26 mouse cellular contexts compared by ENCODE assay signal in the genomic region with DNA sequence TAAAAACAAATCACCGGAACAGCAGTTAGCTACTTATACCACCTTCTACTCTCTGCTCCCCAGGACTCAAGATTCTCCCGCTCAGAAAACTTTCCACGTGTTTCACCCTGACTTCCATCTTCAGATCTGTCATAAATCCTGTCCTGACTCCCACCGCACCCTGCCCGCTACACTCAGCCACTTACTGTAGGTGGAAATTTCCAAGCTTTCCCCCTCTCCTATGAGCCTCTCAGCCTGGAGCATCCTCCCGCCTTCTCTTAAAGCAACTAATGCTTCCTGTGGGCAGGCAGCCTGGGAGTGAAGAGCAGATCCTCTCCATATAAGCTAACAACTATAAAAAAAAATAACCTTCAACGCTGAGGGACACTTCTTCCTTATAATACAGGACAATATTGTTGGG. TPM values are rescaled to one million over a fixed set of nuclear protein-coding genes. Genes with fewer than 3 reads are reported as not detected.
DNase-seq lines count a peak whose midpoint lies in the region; ATAC-seq lines count a peak whose summit lies in the region.
"Had no signal": no experiment of that assay in that cellular context is flagged by ENCODE, and none has a peak within 500 bp of the region (broad histone marks: within the 10 kb centered on the region; RNA-seq: fewer than 3 reads in every experiment).

No protein-coding gene starts in this region.

- no peak for DNase-seq in heart, embryonic 10.5 days (ENCODE audit: low spot score)
- DNase-seq in kidney, adult 11 months = peak; percentile 40
- DNase-seq in kidney, postnatal 25 days = peak; percentile 43 to 67
- DNase-seq in frontal cortex, postnatal 25 days (ENCODE audit: low spot score in 2 of 2) = no peak
- no peak for DNase-seq in cerebellum, postnatal 36 days
- DNase-seq: adrenal gland, adult 2 months; adrenal gland, postnatal 36 days; cerebellum, adult 2 months; cerebellum, postnatal 14 days; gastrocnemius, postnatal 25 days; lung, embryonic 14.5 days; lung, postnatal 14 days; right cerebral cortex, postnatal 25 days had no signal

- 67% methylated on average over 7 of the region's 7 CpGs for WGBS in heart, embryonic 13.5 days
- WGBS in heart, embryonic 10.5 days = 62% methylated on average over 7 of the region's 7 CpGs
- WGBS in kidney, embryonic 14.5 days = 74% methylated on average over 7 of the region's 7 CpGs
- 69% methylated on average over 7 of the region's 7 CpGs for WGBS in kidney, embryonic 16.5 days

- peaks cover 82% of the 10 kb centered on the region for H3K4me1 ChIP-seq in heart, embryonic 13.5 days
- H3K4me1 ChIP-seq in heart, embryonic 10.5 days = peaks cover 74% of the 10 kb centered on the region
- H3K4me1 ChIP-seq in kidney, embryonic 14.5 days (ENCODE audit: control insufficient read depth, insufficient read depth, low read length) = peaks cover 8% of the 10 kb centered on the region
- peaks cover 33% of the 10 kb centered on the region for H3K4me1 ChIP-seq in kidney, embryonic 16.5 days (ENCODE audit: insufficient read depth, low read length)
- H3K4me1 ChIP-seq: midbrain, embryonic 15.5 days had no signal

- no peaks in the 10 kb centered on the region for H3K9me3 ChIP-seq in heart, embryonic 13.5 days
- H3K9me3 ChIP-seq in heart, embryonic 10.5 days = no peaks in the 10 kb centered on the region
- no peaks in the 10 kb centered on the region for H3K9me3 ChIP-seq in kidney, embryonic 14.5 days (ENCODE audit: control insufficient read depth, low read length)
- H3K9me3 ChIP-seq in kidney, embryonic 16.5 days (ENCODE audit: low read length) = no peaks in the 10 kb centered on the region
- H3K9me3 ChIP-seq: forebrain, embryonic 13.5 days; limb, embryonic 12.5 days; liver, embryonic 15.5 days; midbrain, embryonic 15.5 days; stomach, embryonic 15.5 days had no signal

- H3K36me3 ChIP-seq in heart, embryonic 13.5 days = no peaks in the 10 kb centered on the region
- H3K36me3 ChIP-seq in heart, embryonic 10.5 days = no peaks in the 10 kb centered on the region
- no peaks in the 10 kb centered on the region for H3K36me3 ChIP-seq in kidney, embryonic 14.5 days (ENCODE audit: control insufficient read depth, insufficient read depth, low read length)
- H3K36me3 ChIP-seq in kidney, embryonic 16.5 days (ENCODE audit: insufficient read depth, low read length) = no peaks in the 10 kb centered on the region
- H3K36me3 ChIP-seq: limb, embryonic 12.5 days; liver, embryonic 15.5 days; midbrain, embryonic 15.5 days; stomach, embryonic 15.5 days had no signal

- no peak overlapping the region for H3K4me3 ChIP-seq in heart, embryonic 13.5 days
- no peak overlapping the region for H3K4me3 ChIP-seq in heart, embryonic 10.5 days
- no peak overlapping the region for H3K4me3 ChIP-seq in kidney, embryonic 14.5 days (ENCODE audit: low read length)
- no peak overlapping the region for H3K4me3 ChIP-seq in kidney, embryonic 16.5 days (ENCODE audit: low read length)
- H3K4me3 ChIP-seq: forebrain, embryonic 13.5 days; left cerebral cortex, adult 2 months; limb, embryonic 12.5 days; liver, embryonic 15.5 days; midbrain, embryonic 15.5 days; stomach, embryonic 15.5 days had no signal

- no peak overlapping the region for H3K9ac ChIP-seq in heart, embryonic 13.5 days
- no peak overlapping the region for H3K9ac ChIP-seq in kidney, embryonic 14.5 days (ENCODE audit: low read depth, low read length)
- H3K9ac ChIP-seq in kidney, embryonic 16.5 days (replicated peaks; ENCODE audit: low read length) = no peak overlapping the region
- H3K9ac ChIP-seq: forebrain, embryonic 13.5 days; hindbrain, embryonic 14.5 days; limb, embryonic 12.5 days; liver, embryonic 15.5 days; lung, embryonic 14.5 days; midbrain, embryonic 15.5 days; stomach, embryonic 15.5 days had no signal

- no peaks in the 10 kb centered on the region for H3K27me3 ChIP-seq in heart, embryonic 13.5 days (replicated peaks)
- H3K27me3 ChIP-seq in heart, embryonic 10.5 days (ENCODE audit: insufficient read depth, poor library complexity, severe bottlenecking) = no peaks in the 10 kb centered on the region
- no peaks in the 10 kb centered on the region for H3K27me3 ChIP-seq in kidney, embryonic 14.5 days (ENCODE audit: control insufficient read depth, insufficient read depth, low read length)
- H3K27me3 ChIP-seq in kidney, embryonic 16.5 days (ENCODE audit: insufficient read depth, low read length) = no peaks in the 10 kb centered on the region
- H3K27me3 ChIP-seq: CH12.LX; forebrain, embryonic 13.5 days; limb, embryonic 12.5 days; liver, embryonic 15.5 days; midbrain, embryonic 15.5 days; stomach, embryonic 15.5 days had no signal

- H3K27ac ChIP-seq in heart, embryonic 13.5 days (replicated peaks) = peak overlapping the region; percentile 61
- H3K27ac ChIP-seq in heart, embryonic 10.5 days = no peak overlapping the region
- no peak overlapping the region for H3K27ac ChIP-seq in kidney, embryonic 14.5 days (ENCODE audit: low read depth, low read length)
- H3K27ac ChIP-seq in kidney, embryonic 16.5 days (ENCODE audit: low read length) = peak overlapping the region; percentile 36; the same call in 1 of the 2 replicates
- H3K27ac ChIP-seq: forebrain, embryonic 13.5 days; hindbrain, embryonic 14.5 days; left cerebral cortex, adult 2 months; limb, embryonic 12.5 days; liver, embryonic 15.5 days; midbrain, embryonic 15.5 days; stomach, embryonic 15.5 days had no signal

- H3K4me2 ChIP-seq in heart, embryonic 13.5 days = no peak overlapping the region
- H3K4me2 ChIP-seq in kidney, embryonic 14.5 days (replicated peaks; ENCODE audit: low read depth, low read length) = no peak overlapping the region
- H3K4me2 ChIP-seq in kidney, embryonic 16.5 days (replicated peaks; ENCODE audit: low read depth, low read length) = no peak overlapping the region
- H3K4me2 ChIP-seq: forebrain, embryonic 13.5 days; hindbrain, embryonic 14.5 days; limb, embryonic 12.5 days; liver, embryonic 15.5 days; lung, embryonic 14.5 days; midbrain, embryonic 15.5 days; stomach, embryonic 15.5 days had no signal

- ATAC-seq in heart, embryonic 13.5 days (ENCODE audit: extremely low read depth, insufficient number of reproducible peaks, low FRiP score, low TSS enrichment) = no peak
- ATAC-seq in kidney, embryonic 14.5 days (ENCODE audit: low FRiP score, low TSS enrichment) = no peak
- ATAC-seq in kidney, embryonic 16.5 days (ENCODE audit: low FRiP score, low TSS enrichment) = no peak
- ATAC-seq: activated CD4-positive, CD25-positive, alpha-beta regulatory T cell, adult 4 months; forebrain, embryonic 13.5 days; intestine, postnatal 0 days; midbrain, embryonic 15.5 days had no signal

RNA-seq across cellular contexts. Expression of a gene that starts 44.6 kb away (rescaled TPM):
- 89.2 and 89.8 TPM in 2 replicates for polyA plus RNA-seq in heart, embryonic 13.5 days (2015; fragmentation: Nextera tagmentation; extraction: Ambion mirVana)
- polyA plus RNA-seq in heart, embryonic 10.5 days (2016; fragmentation: Nextera tagmentation; extraction: Ambion mirVana) = 124 and 146 TPM in 2 replicates
- 107 and 115 TPM in 2 replicates for polyA plus RNA-seq in kidney, embryonic 14.5 days (2014; fragmentation: Nextera tagmentation; extraction: Ambion mirVana)
- 112 and 130 TPM in 2 replicates for polyA plus RNA-seq in kidney, embryonic 16.5 days (2015; fragmentation: Nextera tagmentation; extraction: Ambion mirVana)

Comparison
In these comparisons a context has a peak if more than half of its experiments do, and no peak if none do; other contexts are left out.
1. H3K27ac ChIP-seq: peak in heart, embryonic 13.5 days (single experiment) and kidney, embryonic 16.5 days (single experiment); none in heart, embryonic 10.5 days (single experiment) and kidney, embryonic 14.5 days (single experiment).
2. DNase-seq: peak in kidney, adult 11 months (single experiment) and kidney, postnatal 25 days (2 of 2); none in heart, embryonic 10.5 days (single experiment), frontal cortex, postnatal 25 days (0 of 2) and cerebellum, postnatal 36 days (0 of 2).